Mouse (Mus musculus) hindbrain, postnatal 0 days (tissue): ENCODE results near the gene Zfp846. TPM values are rescaled to one million over a fixed set of nuclear protein-coding genes. Genes with fewer than 3 reads are reported as not detected.
"Not testable (repeated sequence)": the region's sequence is repeated elsewhere in the genome, so short reads cannot be mapped to it uniquely, and the experiment has no call there.

Experiments used
- ATAC-seq: fragments of 200-750 bp; cut with Nextera tagmentation; 2 replicates; pipeline ENCODE4 v1.8.0; 2017; ENCODE audit warnings: mild to moderate bottlenecking, moderate TSS enrichment, moderate library complexity
- DNase-seq: peaks from one replicate; pipeline ENCODE4 v3.0.0-alpha.2; 2015; ENCODE audit warnings: low spot score
- H3K27ac ChIP-seq: fragments of 300-500 bp; sonication (generic); 2 replicates; pipeline ENCODE4 v1.5.1; 2014; ENCODE audit warnings: mild to moderate bottlenecking
- H3K27me3 ChIP-seq: fragments of 300-500 bp; sonication (generic); 2 replicates; pipeline ENCODE4 v1.6.1; 2014; ENCODE audit warnings: low read length, mixed read lengths; ENCODE audit not compliant: insufficient read depth
- H3K36me3 ChIP-seq: fragments of 300-500 bp; sonication (generic); 2 replicates; pipeline ENCODE4 v1.6.1; 2014; ENCODE audit warnings: low read length, mixed read lengths; ENCODE audit not compliant: insufficient read depth
- H3K4me1 ChIP-seq: fragments of 300-500 bp; sonication (generic); 2 replicates; pipeline ENCODE4 v1.6.1; 2014; ENCODE audit warnings: antibody characterized with exemption, low read length, mixed read lengths; ENCODE audit not compliant: insufficient read depth
- H3K4me2 ChIP-seq: fragments of 300-500 bp; sonication (generic); 2 replicates; pipeline ENCODE4 v1.6.1; 2014; ENCODE audit warnings: low read depth, mild to moderate bottlenecking, low read length, moderate library complexity, mixed read lengths
- H3K4me3 ChIP-seq: fragments of 300-500 bp; sonication (generic); 2 replicates; pipeline ENCODE4 v1.5.1; 2014; ENCODE audit warnings: low read length
- H3K9ac ChIP-seq: fragments of 300-500 bp; sonication (generic); replicated peaks from 2 replicates; pipeline ENCODE4 v1.6.1; 2014; ENCODE audit warnings: mild to moderate bottlenecking, low read length, moderate library complexity, mixed read lengths
- H3K9me3 ChIP-seq: fragments of 300-500 bp; sonication (generic); 2 replicates; pipeline ENCODE4 v1.6.1; 2016; ENCODE audit warnings: low read length, mixed read lengths
- CTCF ChIP-seq: IDR thresholded peaks from 2 replicates; pipeline ENCODE4 v1.5.1; 2016; ENCODE audit warnings: antibody characterized with exemption, control low read depth, low read depth
- WGBS: fragments of 180-500 bp; shearing (Covaris S2); extraction: QIAGEN DNeasy Blood & Tissue Kit; methylation state at CpG from one replicate; pipeline ENCODE4 v1.1.7; 2014; 5-methylcytosine and 5-hydroxymethylcytosine counted together
- polyA plus RNA-seq: library from polyadenylated mRNA; unstranded; fragments of >200 nt; fragmentation: Nextera tagmentation; extraction: Ambion mirVana; gene quantifications from 2 replicates; pipeline ENCODE4 v1.2.1, GENCODE M21; 2015
- total RNA-seq: library from RNA; depleted of rRNA; stranded (reverse); fragments of >200 nt; gene quantifications from 2 replicates; pipeline ENCODE4 v1.2.3, GENCODE M21; 2014

The Zfp846 gene
- total and polyA plus RNA-seq, 2 experiments from 2014 or later, result 16.4 to 38.6 TPM

- no peak overlapping the region for H3K27ac ChIP-seq
- WGBS, result 63% methylated on average over 5 of the region's 5 CpGs
- TF ChIP-seq CTCF, result no peak
- DNase-seq (no peak), ATAC-seq (no peak)
- H3K36me3 ChIP-seq, result no peaks in the 10 kb centered on the region
- no peak overlapping the region for H3K4me3 ChIP-seq
- no peak overlapping the region for H3K9ac ChIP-seq
- H3K9me3 ChIP-seq, result no peaks in the 10 kb centered on the region
- no peaks in the 10 kb centered on the region for H3K27me3 ChIP-seq
- no peaks in the 10 kb centered on the region for H3K4me1 ChIP-seq
- no peak overlapping the region for H3K4me2 ChIP-seq
These were observed 29.3 kb upstream of the Zfp846 start for GRCm38 (mm10) chr9:20551781-20552275.

- Histone ChIP-seq H3K4me2 (no peak overlapping the region), H3K27me3 (no peaks in the 10 kb centered on the region), H3K36me3 (no peaks in the 10 kb centered on the region), H3K9me3 (no peaks in the 10 kb centered on the region), H3K4me1 (no peaks in the 10 kb centered on the region), H3K4me3 (no peak overlapping the region), H3K9ac (no peak overlapping the region), H3K27ac (no peak overlapping the region)
- DNase-seq (no peak), ATAC-seq (no peak)
- no peak for TF ChIP-seq CTCF
- 82% methylated on average over 1 of the region's 1 CpGs for WGBS
These were observed 28.4 kb upstream of the Zfp846 start for GRCm38 (mm10) chr9:20552698-20553097.

- TF ChIP-seq CTCF, result no peak
- no peak for DNase-seq
- no peak overlapping the region for H3K4me2 ChIP-seq
- ATAC-seq, result no peak
- no peak overlapping the region for H3K27ac ChIP-seq
- WGBS, result 81% methylated on average over 5 of the region's 5 CpGs
- H3K4me1 ChIP-seq, result no peaks in the 10 kb centered on the region
- H3K9ac ChIP-seq, result no peak overlapping the region
- no peaks in the 10 kb centered on the region for H3K27me3 ChIP-seq
- H3K36me3 ChIP-seq, result no peaks in the 10 kb centered on the region
- H3K9me3 ChIP-seq, result no peaks in the 10 kb centered on the region
- no peak overlapping the region for H3K4me3 ChIP-seq
These were observed 18.9 kb upstream of the Zfp846 start for GRCm38 (mm10) chr9:20562177-20562576.

- DNase-seq, H3K4me2 ChIP-seq, H3K4me3 ChIP-seq, ATAC-seq, H3K27me3 ChIP-seq, H3K9ac ChIP-seq, H3K4me1 ChIP-seq, H3K36me3 ChIP-seq, H3K9me3 ChIP-seq, H3K27ac ChIP-seq: not testable (repeated sequence)
- 66% methylated on average over 3 of the region's 3 CpGs for WGBS
These were observed 15.6 kb upstream of the Zfp846 start for GRCm38 (mm10) chr9:20565326-20566030.

- DNase-seq (no peak), ATAC-seq (no peak)
- Histone ChIP-seq H3K4me1 (no peaks in the 10 kb centered on the region), H3K9me3 (no peaks in the 10 kb centered on the region), H3K9ac (no peak overlapping the region), H3K4me2 (no peak overlapping the region), H3K27ac (no peak overlapping the region), H3K4me3 (no peak overlapping the region), H3K27me3 (peaks cover 8% of the 10 kb centered on the region; the same call in 1 of the 2 replicates), H3K36me3 (no peaks in the 10 kb centered on the region)
- TF ChIP-seq CTCF, result no peak
These were observed 10.0 kb upstream of the Zfp846 start for GRCm38 (mm10) chr9:20571060-20571459.

- H3K9ac ChIP-seq, result no peak overlapping the region
- no peaks in the 10 kb centered on the region for H3K4me1 ChIP-seq
- WGBS, result 85% methylated on average over 2 of the region's 2 CpGs
- no peak for DNase-seq
- H3K27me3 ChIP-seq, result peaks cover 19% of the 10 kb centered on the region
- ATAC-seq, result no peak
- no peak overlapping the region for H3K4me2 ChIP-seq
- H3K9me3 ChIP-seq, result no peaks in the 10 kb centered on the region
- no peaks in the 10 kb centered on the region for H3K36me3 ChIP-seq
- no peak overlapping the region for H3K27ac ChIP-seq
- H3K4me3 ChIP-seq, result no peak overlapping the region
- TF ChIP-seq CTCF, result no peak
These were observed 4.5 kb upstream of the Zfp846 start for GRCm38 (mm10) chr9:20576591-20576990.

- H3K36me3 ChIP-seq, result no peaks in the 10 kb centered on the region; the same call in 1 of the 2 replicates
- ATAC-seq, result no peak
- 84% methylated on average over 6 of the region's 6 CpGs for WGBS
These were observed 20.2 kb downstream of the Zfp846 start for GRCm38 (mm10) chr9:20601270-20601669.

More at GRCm38 (mm10) chr9:20601270-20601669, 20.2 kb downstream of the Zfp846 start:
- no peak for TF ChIP-seq CTCF
- Histone ChIP-seq H3K9me3 (no peaks in the 10 kb centered on the region), H3K9ac (no peak overlapping the region), H3K27ac (no peak overlapping the region), H3K27me3 (no peaks in the 10 kb centered on the region), H3K4me2 (no peak overlapping the region), H3K4me3 (no peak overlapping the region), H3K4me1 (no peaks in the 10 kb centered on the region)
- no peak for DNase-seq
